Mouse (Mus musculus) E14TG2a.4 (cell line): ENCODE results near the gene H2-M10.6.
"Not testable (repeated sequence)": the region's sequence is repeated elsewhere in the genome, so short reads cannot be mapped to it uniquely, and the experiment has no call there.

Experiments
- CTCF ChIP-seq: conservative IDR thresholded peaks from 2 replicates; pipeline ENCODE4 v1.5.1; 2014; ENCODE audit warnings: low read length
- NANOG ChIP-seq: IDR thresholded peaks from 2 replicates; pipeline ENCODE4 v1.6.1; 2014; ENCODE audit warnings: borderline replicate concordance, low read length, mixed read lengths
- POU5F1 ChIP-seq: IDR thresholded peaks from 2 replicates; pipeline ENCODE4 v1.6.1; 2014; ENCODE audit warnings: low read length, borderline replicate concordance

DNA sequence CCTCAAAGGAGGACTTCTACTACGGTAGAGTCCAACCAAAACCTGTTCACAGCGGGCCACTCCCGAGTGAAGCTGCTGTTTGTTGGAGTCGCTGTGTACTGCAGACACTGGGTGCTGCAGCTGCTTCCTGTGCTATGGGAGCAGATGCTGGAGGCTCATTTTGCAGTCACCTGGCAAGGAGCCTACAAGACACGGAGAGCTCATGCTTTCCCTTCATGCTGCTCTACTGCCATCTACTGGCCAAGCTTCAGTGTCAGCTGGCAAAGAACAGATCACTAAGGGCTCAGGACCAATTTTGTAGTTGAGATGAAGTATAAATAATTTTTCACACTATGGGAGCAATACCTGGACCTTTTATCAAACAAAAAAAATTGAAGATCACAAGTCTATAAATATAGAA, 14.0 kb downstream of the H2-M10.6 start:
- TF ChIP-seq CTCF, result peak; percentile 49; the same call in 1 of the 2 replicates
- not testable (repeated sequence) for TF ChIP-seq POU5F1, NANOG
